Mouse (Mus musculus) spleen, postnatal 36 days (tissue): ENCODE results near the gene Rwdd2b.

Experiments used
- DNase-seq, 2 experiments: peaks; one replicate each; pipeline ENCODE4 v3.0.0; 2022; ENCODE audit warnings: low spot score in 2 of 2, mixed read lengths in 1 of 2

Gene Rwdd2b

GRCm38 (mm10) chr16:87420662-87421061, 19.7 kb downstream of the Rwdd2b start:
- no peak for DNase-seq

GRCm38 (mm10) chr16:87405001-87405400, 35.4 kb downstream of the Rwdd2b start:
- DNase-seq = peak; percentile 37 to 47

DNA sequence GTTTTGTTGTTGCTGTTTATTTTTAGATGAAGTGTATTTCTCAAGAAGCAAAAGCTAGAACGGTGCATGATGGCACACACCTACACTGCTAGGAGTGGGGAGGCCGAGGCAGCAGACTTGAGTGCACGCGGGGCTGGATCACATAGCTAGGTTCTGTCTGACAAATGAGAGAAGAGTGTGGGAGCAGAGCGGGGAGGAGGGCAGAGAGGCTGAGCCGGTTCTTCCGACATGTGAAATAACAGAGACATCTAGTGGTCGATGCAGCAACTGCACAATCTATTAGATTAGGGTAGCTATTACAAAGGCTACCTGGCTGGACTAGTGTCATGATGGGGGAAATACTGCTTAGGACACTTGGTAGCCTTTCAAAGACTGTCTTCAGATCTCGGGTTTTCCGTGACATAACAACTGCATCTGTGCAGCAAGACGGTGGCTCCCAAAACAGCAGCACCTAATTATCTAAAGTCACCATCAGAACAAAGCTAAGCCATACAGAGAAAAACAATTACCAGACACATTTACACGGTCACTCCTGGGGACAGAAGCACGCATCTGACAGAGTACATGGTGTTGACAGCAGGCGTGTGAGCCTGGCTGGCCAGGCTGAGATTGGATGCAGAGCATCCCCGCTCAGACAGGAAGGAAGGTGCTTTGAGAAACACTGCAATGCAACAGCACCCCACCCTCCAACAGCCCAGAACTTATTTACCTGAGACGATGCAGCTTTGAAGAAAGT, 46.4 kb downstream of the Rwdd2b start:
- DNase-seq = peak; percentile 23 to 33

GRCm38 (mm10) chr16:87387444-87387977, 52.9 kb downstream of the Rwdd2b start:
- DNase-seq = no peak

DNA sequence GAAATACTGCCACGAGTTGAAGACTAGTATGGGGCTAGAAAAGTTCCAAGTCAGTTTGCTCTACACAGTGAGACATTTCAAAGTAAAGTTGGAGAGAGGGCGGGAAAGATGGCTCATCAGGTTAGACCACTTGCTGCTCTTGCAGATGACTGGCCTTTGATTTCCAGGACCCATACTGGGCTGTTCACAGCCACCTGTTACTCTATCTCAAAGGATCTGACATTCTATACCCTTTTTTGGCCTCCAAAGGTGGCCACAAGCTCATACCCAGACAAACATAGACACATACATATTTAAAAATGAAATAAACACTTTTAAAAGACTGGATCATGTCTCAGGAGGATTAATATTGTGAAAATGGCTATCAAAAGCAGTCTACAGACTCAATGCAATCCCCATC, 56.0 kb downstream of the Rwdd2b start:
- DNase-seq = no peak
